Mouse (Mus musculus): Measurements from ENCODE around the gene Itprid1. TPM values are rescaled to one million over a fixed set of nuclear protein-coding genes. Genes with fewer than 3 reads are reported as not detected.
A peak's percentile ranks its signal among the peaks of the same experiment; 100 is the strongest.

The Itprid1 gene
- total RNA-seq, 2 experiments from 2014 or later: not detected

GRCm38 (mm10) chr6:55920282-55920720, 83.6 kb downstream of the Itprid1 start:
- DNase-seq: no peak
- H3K4me3 ChIP-seq: no peak overlapping the region
- no peak overlapping the region for H3K27ac ChIP-seq
- intact Hi-C loops (cut with DNase I): no loop called here
- TF ChIP-seq CTCF (IDR thresholded peaks at IDR 0.05): no peak

GRCm38 (mm10) chr6:55920866-55921630, 84.4 kb downstream of the Itprid1 start:
- Histone ChIP-seq H3K27ac (no peak overlapping the region), H3K4me3 (no peak overlapping the region)
- no peak for TF ChIP-seq CTCF (IDR thresholded peaks at IDR 0.05)
- intact Hi-C loops (cut with DNase I): no loop called here
- DNase-seq: no peak

GRCm38 (mm10) chr6:55944709-55945108, 108.0 kb downstream of the Itprid1 start:
- no peak for DNase-seq
- no peak overlapping the region for H3K4me3 ChIP-seq
- intact Hi-C loops (cut with DNase I): loop anchor here (10.0 kb wide), 1 partner anchor 230 kb away; no protein-coding TSS in a partner anchor
- TF ChIP-seq CTCF (IDR thresholded peaks at IDR 0.05): no peak
- H3K27ac ChIP-seq: no peak overlapping the region

- Histone ChIP-seq H3K27ac (no peak overlapping the region), H3K4me3 (no peak overlapping the region)
- peak; percentile 43 for DNase-seq
- TF ChIP-seq CTCF (IDR thresholded peaks at IDR 0.05): peak; percentile 84
- intact Hi-C loops (cut with DNase I): loop anchor here (1.0 kb wide), 1 partner anchor 428 kb away; no protein-coding TSS in a partner anchor
These were observed 113.8 kb downstream of the Itprid1 start for GRCm38 (mm10) chr6:55950345-55951110.

- intact Hi-C loops (cut with DNase I): loop anchor here (2.0 kb wide), 1 partner anchor 76 kb away; no protein-coding TSS in a partner anchor
- Histone ChIP-seq H3K4me3 (no peak overlapping the region), H3K27ac (no peak overlapping the region)
- DNase-seq: no peak
- TF ChIP-seq CTCF (IDR thresholded peaks at IDR 0.05): peak; percentile 42
These were observed 136.3 kb downstream of the Itprid1 start for GRCm38 (mm10) chr6:55972998-55973397.

GRCm38 (mm10) chr6:55979766-55980165, 143.1 kb downstream of the Itprid1 start:
- Histone ChIP-seq H3K27ac (no peak overlapping the region), H3K4me3 (no peak overlapping the region)
- TF ChIP-seq CTCF (IDR thresholded peaks at IDR 0.05): no peak
- no peak for DNase-seq
- intact Hi-C loops (cut with DNase I): no loop called here

- no peak for DNase-seq
- H3K4me3 ChIP-seq: no peak overlapping the region
- no peak overlapping the region for H3K27ac ChIP-seq
- TF ChIP-seq CTCF (IDR thresholded peaks at IDR 0.05): no peak
- intact Hi-C loops (cut with DNase I): no loop called here
These were observed 172.0 kb downstream of the Itprid1 start for GRCm38 (mm10) chr6:56008711-56009110.

- Histone ChIP-seq H3K4me3 (no peak overlapping the region), H3K27ac (no peak overlapping the region)
- DNase-seq: no peak
- intact Hi-C loops (cut with DNase I): no loop called here
- no peak for TF ChIP-seq CTCF (IDR thresholded peaks at IDR 0.05)
These were observed 175.7 kb downstream of the Itprid1 start for GRCm38 (mm10) chr6:56012384-56012783.

GRCm38 (mm10) chr6:56017291-56017994, 180.7 kb downstream of the Itprid1 start, which contains the start of gene Ppp1r17:
Ppp1r17 (plus strand) TSS chr6:56017497.
- Histone ChIP-seq H3K27ac (no peak within 1 kb of the TSS), H3K4me3 (no peak within 1 kb of the TSS)
- intact Hi-C loops (cut with DNase I): no loop called here
- no peak for TF ChIP-seq CTCF (IDR thresholded peaks at IDR 0.05)
- no peak for DNase-seq

- no peak overlapping the region for H3K27ac ChIP-seq
- no peak for TF ChIP-seq CTCF (IDR thresholded peaks at IDR 0.05)
- intact Hi-C loops (cut with DNase I): no loop called here
- no peak overlapping the region for H3K4me3 ChIP-seq
- no peak for DNase-seq
These were observed 182.9 kb downstream of the Itprid1 start for GRCm38 (mm10) chr6:56019632-56020031.

GRCm38 (mm10) chr6:56025533-56025932, 188.8 kb downstream of the Itprid1 start:
- Histone ChIP-seq H3K4me3 (no peak overlapping the region), H3K27ac (no peak overlapping the region)
- DNase-seq: no peak
- intact Hi-C loops (cut with DNase I): no loop called here
- TF ChIP-seq CTCF (IDR thresholded peaks at IDR 0.05): peak; percentile 24; the same call in 1 of the 2 replicates

- intact Hi-C loops (cut with DNase I): no loop called here
- H3K27ac ChIP-seq: no peak overlapping the region
- no peak for TF ChIP-seq CTCF (IDR thresholded peaks at IDR 0.05)
- H3K4me3 ChIP-seq: no peak overlapping the region
- DNase-seq: no peak
These were observed 190.6 kb downstream of the Itprid1 start for GRCm38 (mm10) chr6:56027318-56027717.
